Mouse (Mus musculus) heart, adult 2 months (tissue): ENCODE measurements around the gene Parva.

Experiments used
- CTCF ChIP-seq: fragments of 200-600 bp; IDR thresholded peaks from 2 replicates; pipeline ENCODE4 v1.8.1; 2022; ENCODE audit warnings: antibody characterized with exemption, mild to moderate bottlenecking, moderate library complexity
- EP300 ChIP-seq: fragments of 200-500 bp; IDR thresholded peaks from 2 replicates; pipeline ENCODE4 v1.6.1; 2011; ENCODE audit warnings: low read depth, low read length, control low read depth; ENCODE audit not compliant: insufficient read depth
- POLR2A ChIP-seq: fragments of 200-500 bp; IDR thresholded peaks from 2 replicates; pipeline ENCODE4 v1.6.1; 2011; ENCODE audit warnings: mild to moderate bottlenecking, low read depth, low read length, control low read depth; ENCODE audit not compliant: insufficient read depth

- TF ChIP-seq CTCF: no peak
- TF ChIP-seq EP300: no peak
- no peak for TF ChIP-seq POLR2A
Measured at GRCm38 (mm10) chr7:112514636-112515193, 87.4 kb downstream of the Parva start.
